Mouse (Mus musculus) hindbrain, embryonic 11.5 days (tissue): ENCODE results near the gene Qser1. TPM values are rescaled to one million over a fixed set of nuclear protein-coding genes. Genes with fewer than 3 reads are reported as not detected.

ENCODE experiments used
- ATAC-seq: fragments of 200-750 bp; cut with Nextera tagmentation; 2 replicates; pipeline ENCODE4 v1.8.0; 2017; ENCODE audit warnings: mild to moderate bottlenecking, moderate TSS enrichment, moderate library complexity; ENCODE audit not compliant: low FRiP score
- DNase-seq: peaks from one replicate; pipeline ENCODE4 v3.0.0-alpha.2; 2015; ENCODE audit warnings: low spot score
- H3K27ac ChIP-seq: fragments of 300-500 bp; sonication (generic); 2 replicates; pipeline ENCODE4 v1.5.1; 2014; ENCODE audit warnings: mild to moderate bottlenecking, low read depth, low read length
- H3K27me3 ChIP-seq: fragments of 300-500 bp; sonication (generic); 2 replicates; pipeline ENCODE4 v1.6.1; 2014; ENCODE audit warnings: mild to moderate bottlenecking, low read length, moderate library complexity, mixed read lengths; ENCODE audit not compliant: control insufficient read depth, insufficient read depth
- H3K36me3 ChIP-seq: fragments of 300-500 bp; sonication (generic); 2 replicates; pipeline ENCODE4 v1.6.1; 2014; ENCODE audit warnings: mild to moderate bottlenecking, low read length, moderate library complexity, mixed read lengths; ENCODE audit not compliant: control insufficient read depth, insufficient read depth
- H3K4me1 ChIP-seq: fragments of 300-500 bp; sonication (generic); replicated peaks from 2 replicates; pipeline ENCODE4 v1.6.1; 2014; ENCODE audit warnings: low read length, mixed read lengths; ENCODE audit not compliant: control insufficient read depth, insufficient read depth
- H3K4me2 ChIP-seq: fragments of 300-500 bp; sonication (generic); replicated peaks from 2 replicates; pipeline ENCODE4 v1.6.1; 2014; ENCODE audit warnings: mild to moderate bottlenecking, low read depth, low read length
- H3K4me3 ChIP-seq: fragments of 300-500 bp; sonication (generic); 2 replicates; pipeline ENCODE4 v1.5.1; 2014; ENCODE audit warnings: low read depth, low read length
- H3K9ac ChIP-seq: fragments of 300-500 bp; sonication (generic); 2 replicates; pipeline ENCODE4 v1.6.1; 2014; ENCODE audit warnings: low read depth, low read length
- H3K9me3 ChIP-seq: fragments of 300-500 bp; sonication (generic); 2 replicates; pipeline ENCODE4 v1.6.1; 2016; ENCODE audit warnings: low read length; ENCODE audit not compliant: control insufficient read depth
- WGBS: fragments of 180-500 bp; shearing (Covaris S2); extraction: QIAGEN DNeasy Blood & Tissue Kit; methylation state at CpG from one replicate; pipeline ENCODE4 v1.1.7; 2014; 5-methylcytosine and 5-hydroxymethylcytosine counted together
- polyA plus RNA-seq: library from polyadenylated mRNA; unstranded; fragments of >200 nt; fragmentation: Nextera tagmentation; extraction: Ambion mirVana; gene quantifications from 2 replicates; pipeline ENCODE4 v1.2.1, GENCODE M21; 2014

Qser1 gene
- polyA plus RNA-seq, 1 experiment from 2014 or later: 19.6 TPM

DNA sequence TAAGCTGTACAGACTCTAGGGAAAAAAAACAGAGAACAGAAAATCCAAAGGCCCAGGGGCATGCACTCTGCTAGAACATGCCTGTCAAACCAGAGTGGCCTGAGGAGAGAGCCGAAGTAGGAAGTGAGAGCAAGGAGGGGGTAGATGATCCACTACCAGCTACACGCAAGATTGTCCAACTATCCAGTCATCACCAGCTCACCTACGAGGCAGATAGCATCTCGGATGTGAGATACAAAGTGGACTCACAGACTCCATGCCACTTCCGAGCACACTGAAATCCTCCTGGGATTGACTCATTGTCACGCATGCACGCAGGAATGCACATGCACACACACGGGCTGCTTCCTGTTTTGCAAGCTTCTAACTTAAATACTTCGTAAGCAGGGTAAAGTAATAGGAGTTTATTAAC lies 84.5 kb downstream of the Qser1 start:
- ATAC-seq (no peak), DNase-seq (no peak)
- WGBS: 89% methylated on average over 9 of the region's 9 CpGs

GRCm38 (mm10) chr2:104727369-104727768 lies 89.2 kb downstream of the Qser1 start:
- DNase-seq: no peak
- no peak overlapping the region for H3K9ac ChIP-seq
- WGBS: 95% methylated on average over 1 of the region's 1 CpGs
- no peaks in the 10 kb centered on the region for H3K9me3 ChIP-seq
- no peak overlapping the region for H3K4me3 ChIP-seq
- H3K27ac ChIP-seq: no peak overlapping the region
- H3K4me1 ChIP-seq: no peaks in the 10 kb centered on the region
- H3K4me2 ChIP-seq: no peak overlapping the region
- no peaks in the 10 kb centered on the region for H3K36me3 ChIP-seq
- no peak for ATAC-seq
- no peaks in the 10 kb centered on the region for H3K27me3 ChIP-seq

More for the DNA sequence above, 84.5 kb downstream of the Qser1 start:
- Histone ChIP-seq H3K4me1 (no peaks in the 10 kb centered on the region), H3K27ac (no peak overlapping the region), H3K4me2 (no peak overlapping the region), H3K9ac (no peak overlapping the region), H3K9me3 (no peaks in the 10 kb centered on the region), H3K36me3 (no peaks in the 10 kb centered on the region), H3K27me3 (no peaks in the 10 kb centered on the region), H3K4me3 (no peak overlapping the region)

- Histone ChIP-seq H3K27ac (no peak overlapping the region), H3K9ac (no peak overlapping the region), H3K9me3 (no peaks in the 10 kb centered on the region), H3K27me3 (no peaks in the 10 kb centered on the region), H3K36me3 (no peaks in the 10 kb centered on the region), H3K4me3 (no peak overlapping the region), H3K4me2 (no peak overlapping the region), H3K4me1 (no peaks in the 10 kb centered on the region)
- WGBS: 84% methylated on average over 3 of the region's 3 CpGs
- no peak for ATAC-seq
- DNase-seq: no peak
Observed at GRCm38 (mm10) chr2:104722021-104722420, 94.5 kb downstream of the Qser1 start.

DNA sequence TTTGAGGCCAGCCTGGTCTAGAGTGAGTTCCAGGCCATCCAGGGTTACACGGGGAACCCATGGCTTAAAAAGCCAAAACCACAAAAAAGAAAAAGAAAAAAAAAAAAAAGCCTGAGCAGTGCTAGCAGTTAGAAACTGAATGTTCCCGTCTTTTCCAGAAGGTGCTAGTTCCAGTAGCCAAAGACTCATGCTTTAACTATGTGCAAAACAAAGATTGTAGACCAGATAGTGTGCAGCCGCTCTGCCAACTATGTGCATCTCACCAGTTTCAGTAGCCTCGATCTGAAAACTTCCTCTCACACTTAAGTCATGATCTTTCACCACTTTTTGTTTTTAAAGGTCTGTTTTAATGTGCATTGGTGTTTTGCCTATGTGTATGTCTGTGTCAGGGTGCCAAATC lies 98.7 kb downstream of the Qser1 start:
- no peaks in the 10 kb centered on the region for H3K4me1 ChIP-seq
- no peaks in the 10 kb centered on the region for H3K36me3 ChIP-seq
- H3K27me3 ChIP-seq: no peaks in the 10 kb centered on the region
- WGBS: 91% methylated on average over 4 of the region's 4 CpGs
- H3K4me2 ChIP-seq: no peak overlapping the region
- DNase-seq: no peak
- H3K27ac ChIP-seq: no peak overlapping the region
- H3K9me3 ChIP-seq: no peaks in the 10 kb centered on the region
- H3K9ac ChIP-seq: no peak overlapping the region
- no peak overlapping the region for H3K4me3 ChIP-seq
- no peak for ATAC-seq

DNA sequence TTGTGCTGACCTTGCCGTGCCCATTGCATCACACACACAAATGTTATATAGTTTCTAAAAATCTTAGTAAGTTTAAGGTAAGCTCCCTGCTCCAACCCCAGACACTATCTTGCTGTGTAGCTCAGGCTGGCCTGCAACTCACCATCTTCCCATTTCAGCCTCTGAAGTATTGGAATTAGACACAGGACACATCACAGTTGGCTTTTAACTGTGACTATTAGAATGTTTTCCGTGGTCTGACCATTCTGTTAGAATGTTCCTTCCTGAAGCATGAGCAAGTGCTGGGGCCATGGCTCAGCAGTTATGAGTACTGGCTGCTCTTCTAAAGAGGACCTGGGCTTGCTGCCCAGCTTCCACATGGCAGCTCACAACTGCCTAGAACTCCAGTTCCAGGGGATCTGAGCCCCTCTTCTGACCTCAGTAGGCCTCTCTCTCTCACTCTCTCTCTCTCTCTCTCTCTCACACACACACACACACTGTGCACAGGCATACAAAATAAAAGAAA lies 99.3 kb downstream of the Qser1 start:
- no peaks in the 10 kb centered on the region for H3K4me1 ChIP-seq
- no peak overlapping the region for H3K27ac ChIP-seq
- H3K36me3 ChIP-seq: no peaks in the 10 kb centered on the region
- no peaks in the 10 kb centered on the region for H3K9me3 ChIP-seq
- ATAC-seq: no peak
- WGBS: 97% methylated on average over 2 of the region's 2 CpGs
- DNase-seq: no peak
- no peak overlapping the region for H3K9ac ChIP-seq
- no peak overlapping the region for H3K4me3 ChIP-seq
- H3K4me2 ChIP-seq: no peak overlapping the region
- no peaks in the 10 kb centered on the region for H3K27me3 ChIP-seq

DNA sequence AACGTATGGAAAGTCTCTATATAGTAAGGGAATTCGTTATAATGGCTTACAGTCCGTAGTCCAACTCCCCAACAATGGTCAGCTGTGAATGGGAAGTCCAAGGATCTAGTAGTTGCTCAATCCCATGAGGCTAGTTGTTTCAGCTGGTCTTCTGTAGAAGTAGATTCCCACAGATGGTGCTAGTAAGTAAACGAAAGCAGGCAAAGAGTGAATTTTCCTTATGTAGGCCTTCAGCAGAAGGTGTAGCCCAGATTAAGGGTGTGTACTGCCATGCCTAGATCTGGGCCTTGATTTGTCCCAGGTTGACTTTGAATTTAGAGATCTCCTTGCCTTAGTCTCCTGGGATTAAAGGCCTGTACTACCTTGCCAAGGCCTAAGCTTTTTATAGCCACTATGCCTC lies 100.3 kb downstream of the Qser1 start, which contains the start of gene Pin1rt1:
Pin1rt1 (minus strand) TSS at position 101 of the 400 bp plus-strand sequence.
- ATAC-seq: no peak
- H3K27ac ChIP-seq: no peak within 1 kb of the TSS
- H3K36me3 ChIP-seq: no peaks in the 10 kb centered on the region
- H3K9ac ChIP-seq: no peak within 1 kb of the TSS
- 89% methylated on average over 4 of the region's 4 CpGs for WGBS
- no peaks in the 10 kb centered on the region for H3K4me1 ChIP-seq
- no peak within 1 kb of the TSS for H3K4me2 ChIP-seq
- H3K27me3 ChIP-seq: no peaks in the 10 kb centered on the region
- no peak for DNase-seq
- H3K9me3 ChIP-seq: no peaks in the 10 kb centered on the region
- H3K4me3 ChIP-seq: no peak within 1 kb of the TSS

- Histone ChIP-seq H3K9me3 (no peaks in the 10 kb centered on the region), H3K36me3 (no peaks in the 10 kb centered on the region), H3K27ac (no peak overlapping the region), H3K4me2 (no peak overlapping the region), H3K4me3 (no peak overlapping the region), H3K27me3 (no peaks in the 10 kb centered on the region), H3K4me1 (no peaks in the 10 kb centered on the region), H3K9ac (no peak overlapping the region)
- ATAC-seq (no peak), DNase-seq (no peak)
- WGBS: 41% methylated on average over 15 of the region's 15 CpGs
Observed at GRCm38 (mm10) chr2:104714254-104714691, 102.3 kb downstream of the Qser1 start.

GRCm38 (mm10) chr2:104712486-104712809 lies 104.1 kb downstream of the Qser1 start:
- H3K27ac ChIP-seq: peak overlapping the region; percentile 87
- 6% methylated on average over 7 of the region's 7 CpGs for whole genome bisulfite sequencing
- no peak for DNase-seq
- H3K4me2 ChIP-seq: peak overlapping the region; percentile 55
- H3K9me3 ChIP-seq: no peaks in the 10 kb centered on the region
- H3K9ac ChIP-seq: peak overlapping the region; percentile 82
- H3K4me3 ChIP-seq: peak overlapping the region; percentile 67
- H3K27me3 ChIP-seq: no peaks in the 10 kb centered on the region
- H3K4me1 ChIP-seq: no peaks in the 10 kb centered on the region
- peak; percentile 48 for ATAC-seq
- H3K36me3 ChIP-seq: no peaks in the 10 kb centered on the region

DNA sequence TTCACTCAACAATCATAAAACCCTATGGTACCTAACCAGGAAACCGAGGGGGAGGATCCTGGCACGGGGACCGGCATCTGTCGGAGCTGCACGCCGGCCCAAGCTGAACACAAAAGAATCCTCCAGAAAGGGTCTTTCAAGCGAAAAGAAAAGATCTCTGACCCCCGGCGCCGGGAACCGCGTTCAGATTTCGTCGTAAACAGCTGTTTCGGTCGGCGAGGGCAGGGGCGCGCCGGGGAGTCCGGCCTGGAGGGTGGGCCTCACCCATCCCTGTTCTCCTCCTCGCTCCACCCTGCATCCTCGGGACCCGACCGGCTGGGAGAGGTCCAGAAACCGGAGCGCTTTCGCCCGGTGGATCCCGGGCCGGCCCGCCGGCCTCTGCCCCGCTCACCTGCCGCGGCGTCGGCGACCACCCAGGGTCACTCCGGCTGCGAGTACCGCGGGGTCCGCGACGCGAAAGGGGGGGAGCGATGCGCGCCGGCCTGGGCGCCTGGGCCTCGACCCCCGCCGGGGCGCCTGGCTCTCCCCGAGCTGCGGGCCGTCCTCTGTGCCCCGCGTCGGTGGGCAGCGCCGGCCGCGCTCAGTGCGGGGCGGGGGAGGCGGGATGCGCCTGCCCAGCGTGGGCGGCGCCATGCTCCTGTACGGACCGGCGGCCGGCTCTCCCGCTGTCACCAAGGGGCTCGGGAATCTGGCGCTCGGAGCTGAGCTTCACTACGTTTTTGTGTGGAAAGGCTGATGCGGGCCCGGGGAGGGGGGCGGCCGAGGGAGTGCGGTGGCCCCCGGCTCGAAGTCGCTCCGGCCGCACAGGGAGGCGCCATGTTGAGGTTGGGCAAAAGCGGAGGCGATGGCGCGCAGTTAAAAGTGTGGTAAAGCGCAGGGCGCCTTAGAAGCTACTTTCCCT lies 104.7 kb downstream of the Qser1 start, which contains the start of gene Tcp11l1:
Tcp11l1 (minus strand) TSS at position 585 of the 901 bp plus-strand sequence.
- DNase-seq: peak; percentile 81
- H3K27me3 ChIP-seq: no peaks in the 10 kb centered on the region
- H3K9me3 ChIP-seq: no peaks in the 10 kb centered on the region
- ATAC-seq: peak; percentile 94
- peak within 1 kb of the TSS; percentile 87 for H3K27ac ChIP-seq
- peak within 1 kb of the TSS; percentile 67 for H3K4me3 ChIP-seq
- WGBS: under 1% methylated on average over 71 of the region's 99 CpGs
- no peaks in the 10 kb centered on the region for H3K4me1 ChIP-seq
- H3K36me3 ChIP-seq: no peaks in the 10 kb centered on the region
- peak within 1 kb of the TSS; percentile 55 for H3K4me2 ChIP-seq
- H3K9ac ChIP-seq: peak within 1 kb of the TSS; percentile 82
